In genomic region chr3:86129757-86130156, GRCm38 (mm10) we compare ENCODE assay signal across 9 mouse cellular contexts. TPM values are rescaled to one million over a fixed set of nuclear protein-coding genes. Genes with fewer than 3 reads are reported as not detected.
DNase-seq lines count a peak whose midpoint lies in the region; ATAC-seq and TF ChIP-seq lines count a peak whose summit lies in the region.
"Had no signal": no experiment of that assay in that cellular context is flagged by ENCODE, and none has a peak within 500 bp of the region (broad histone marks: within the 10 kb centered on the region; RNA-seq: fewer than 3 reads in every experiment).

No protein-coding gene starts in this region.

- H3K27ac ChIP-seq in liver, embryonic 14.5 days, result no peak overlapping the region
- H3K27ac ChIP-seq: neural tube, embryonic 12.5 days had no signal

- H3K27me3 ChIP-seq in liver, embryonic 14.5 days (ENCODE audit: control insufficient read depth, insufficient read depth, low read length), result no peaks in the 10 kb centered on the region
- H3K27me3 ChIP-seq: neural tube, embryonic 12.5 days had no signal

- peak; percentile 73 for DNase-seq in CD4-positive, CD25-positive, alpha-beta regulatory T cell, adult 2 months (ENCODE audit: low read depth, low spot score)
- peak; percentile 35 for DNase-seq in Muller cell, postnatal 12 days (ENCODE audit: inconsistent ontology term)
- peak; percentile 71 for DNase-seq in cerebellum, adult 9-10 months
- peak; percentile 46 to 75 for DNase-seq in frontal cortex, postnatal 25 days (ENCODE audit: low spot score in 2 of 2)
- peak; percentile 78 for DNase-seq in kidney, postnatal 10 days
- no peak for DNase-seq in liver, embryonic 14.5 days (ENCODE audit: low read depth in 3 of 3, low spot score in 3 of 3)
- peak; percentile 69 for DNase-seq in ovary, postnatal 14 days (ENCODE audit: low spot score)
- peak; percentile 63 for DNase-seq in yolk sac, embryonic 10.5 days (ENCODE audit: low spot score)

- H3K4me3 ChIP-seq in liver, embryonic 14.5 days (ENCODE audit: insufficient read depth in 1 of 2, low read depth in 2 of 2, low read length in 2 of 2), result no peak overlapping the region
- H3K4me3 ChIP-seq: neural tube, embryonic 12.5 days had no signal

- no peak for ATAC-seq in liver, embryonic 14.5 days (ENCODE audit: insufficient read depth)

- H3K9me3 ChIP-seq in liver, embryonic 14.5 days (ENCODE audit: control insufficient read depth, low read length), result no peaks in the 10 kb centered on the region
- H3K9me3 ChIP-seq: neural tube, embryonic 12.5 days had no signal

- TF ChIP-seq CTCF in liver, embryonic 14.5 days (IDR thresholded peaks at IDR 0.05; ENCODE audit: low read depth), result peak; percentile 72

- TF ChIP-seq EP300 in liver, embryonic 14.5 days (IDR thresholded peaks at IDR 0.05; ENCODE audit: low read depth), result no peak

- H3K9ac ChIP-seq in liver, embryonic 14.5 days (replicated peaks), result no peak overlapping the region
- H3K9ac ChIP-seq: neural tube, embryonic 12.5 days had no signal

- H3K4me1 ChIP-seq in liver, embryonic 14.5 days (replicated peaks; ENCODE audit: control insufficient read depth in 2 of 2, insufficient read depth in 2 of 2, low read length in 1 of 2), result no peaks in the 10 kb centered on the region
- H3K4me1 ChIP-seq: neural tube, embryonic 12.5 days had no signal

- no peaks in the 10 kb centered on the region for H3K36me3 ChIP-seq in liver, embryonic 14.5 days (replicated peaks; ENCODE audit: control insufficient read depth, insufficient read depth, low read depth)
- H3K36me3 ChIP-seq: neural tube, embryonic 12.5 days had no signal

- H3K4me2 ChIP-seq in liver, embryonic 14.5 days (ENCODE audit: low read depth), result no peak overlapping the region
- H3K4me2 ChIP-seq: neural tube, embryonic 12.5 days had no signal

- 9% methylated on average over 6 of the region's 6 CpGs for WGBS in liver, embryonic 14.5 days (ENCODE audit: insufficient replicate concordance)

RNA-seq across cellular contexts. Expression of gene Rps3a1, which starts 12.7 kb away (rescaled TPM):
- polyA plus RNA-seq in liver, embryonic 14.5 days (2012; rRNA removed), result 548 and 1,025 TPM in 2 replicates
- polyA plus RNA-seq in liver, embryonic 14.5 days (2014; fragmentation: Nextera tagmentation; extraction: Ambion mirVana), result 946 and 980 TPM in 2 replicates

Comparison
In these comparisons a context has a peak if more than half of its experiments do, and no peak if none do; other contexts are left out.
1. DNase-seq: peak in CD4-positive, CD25-positive, alpha-beta regulatory T cell, adult 2 months (single experiment), Muller cell, postnatal 12 days (single experiment), cerebellum, adult 9-10 months (single experiment), frontal cortex, postnatal 25 days (2 of 2), kidney, postnatal 10 days (single experiment), ovary, postnatal 14 days (single experiment) and yolk sac, embryonic 10.5 days (single experiment); none in liver, embryonic 14.5 days (0 of 3).